Mouse (Mus musculus): ENCODE results near the gene Rel. TPM values are rescaled to one million over a fixed set of nuclear protein-coding genes. Genes with fewer than 3 reads are reported as not detected.
A peak's percentile ranks its signal among the peaks of the same experiment; 100 is the strongest.
"Not testable (repeated sequence)": the region's sequence is repeated elsewhere in the genome, so short reads cannot be mapped to it uniquely, and the experiment has no call there.

Rel gene
- 5.8 and 6.8 TPM in 2 replicates for polyA plus RNA-seq (2011; ENCODE audit: insufficient read length, low read depth, missing spikeins)

DNA sequence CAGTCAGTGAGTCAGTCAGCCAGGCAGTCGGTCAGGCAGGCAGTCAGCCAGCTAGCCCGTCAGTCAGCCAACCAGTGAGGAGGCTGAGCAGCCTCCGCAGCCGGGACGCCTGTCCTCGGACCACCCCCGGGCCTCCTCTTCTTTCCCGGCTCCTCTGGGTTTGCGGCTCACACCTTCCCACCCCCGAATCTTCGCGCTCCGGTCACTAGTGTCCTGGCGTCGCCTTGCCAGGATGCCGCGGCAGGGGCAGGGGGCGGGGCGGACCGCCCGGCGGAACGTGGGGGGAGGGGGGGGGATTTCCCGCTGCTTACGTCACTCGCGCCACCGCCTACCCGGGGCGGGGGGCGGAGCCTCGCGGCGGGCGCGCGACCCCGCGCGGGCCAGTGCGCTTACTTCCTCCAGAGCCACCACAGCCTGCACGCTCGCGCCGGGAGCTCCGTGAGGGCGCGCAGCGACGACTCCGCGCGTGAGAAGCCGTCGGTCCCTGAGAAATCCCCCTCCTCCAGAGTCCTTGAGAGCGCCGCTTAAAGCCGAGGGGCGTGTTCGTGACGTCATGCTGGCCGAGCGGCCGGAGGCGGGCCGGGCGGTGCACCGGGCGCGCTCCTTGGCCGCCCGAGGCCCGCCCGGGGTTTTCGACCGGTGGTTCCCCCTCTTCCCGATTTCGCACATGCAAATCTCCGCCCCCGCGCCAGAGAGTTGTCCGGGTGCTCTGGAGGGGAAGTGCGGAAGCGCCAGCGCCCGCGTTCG lies at the start of gene Rel:
Gene Rel, minus strand, starts transcription at position 211 of the 747 bp plus-strand sequence.
- TF ChIP-seq CTCF (IDR thresholded peaks at IDR 0.05; ENCODE audit: borderline replicate concordance, insufficient read depth, low read length): no peak
- TF ChIP-seq POLR2A (IDR thresholded peaks at IDR 0.05; ENCODE audit: low read depth, low read length): peak; percentile 78
- H3K4me3 ChIP-seq (ENCODE audit: insufficient read depth, low read length): peak within 1 kb of the TSS; percentile 76
- H3K4me1 ChIP-seq (ENCODE audit: control insufficient read depth, insufficient read depth, low read length): no peaks in the 10 kb centered on the region
- H3K27ac ChIP-seq (ENCODE audit: insufficient read depth, low read length): peak within 1 kb of the TSS; percentile 94

DNA sequence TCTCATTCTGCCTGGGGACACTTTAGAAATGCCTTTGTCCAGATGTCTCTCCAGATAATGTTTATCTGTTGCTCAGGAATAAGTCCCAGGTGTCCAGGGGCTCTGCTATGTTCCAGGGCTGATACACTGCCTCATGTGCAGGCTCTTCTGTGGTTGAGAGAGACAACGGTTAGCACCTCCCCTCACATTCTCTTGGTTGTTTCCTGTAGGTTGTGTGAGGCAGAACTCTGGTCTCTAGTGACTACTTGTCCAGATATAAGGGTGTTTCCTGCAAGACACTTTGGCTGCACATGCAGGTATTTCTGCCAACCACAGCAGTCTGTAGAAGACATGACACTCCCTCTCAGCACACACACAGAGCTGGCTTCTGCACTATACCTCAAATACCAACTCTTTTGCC lies 48.0 kb upstream of the Rel start:
- Histone ChIP-seq H3K4me3 (ENCODE audit: insufficient read depth, low read length) (no peak overlapping the region), H3K4me1 (ENCODE audit: control insufficient read depth, insufficient read depth, low read length) (no peaks in the 10 kb centered on the region), H3K27ac (ENCODE audit: insufficient read depth, low read length) (no peak overlapping the region)
- TF ChIP-seq CTCF (IDR thresholded peaks at IDR 0.05; ENCODE audit: borderline replicate concordance, insufficient read depth, low read length) (no peak), POLR2A (IDR thresholded peaks at IDR 0.05; ENCODE audit: low read depth, low read length) (no peak)

DNA sequence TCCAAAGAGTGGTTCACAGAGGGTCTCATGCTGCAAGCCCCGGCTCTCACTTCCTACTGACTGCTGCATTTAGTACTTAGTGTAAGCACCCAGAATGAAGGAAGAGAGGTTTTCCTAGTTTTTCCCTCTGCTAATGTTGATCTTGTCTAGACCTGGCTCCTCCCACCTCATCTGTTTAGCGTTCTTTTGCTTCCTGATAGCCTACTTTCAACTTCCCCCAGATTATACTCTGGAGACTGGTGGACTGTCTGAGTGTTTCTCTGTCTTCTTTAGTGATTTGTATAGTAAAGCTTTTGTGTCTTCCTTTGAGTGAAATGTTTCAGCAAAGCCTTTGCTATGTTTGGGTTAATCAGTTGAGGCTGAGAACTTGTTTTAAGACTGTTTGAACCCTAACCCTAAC lies 40.0 kb upstream of the Rel start:
- Histone ChIP-seq H3K4me1 (ENCODE audit: control insufficient read depth, insufficient read depth, low read length) (no peaks in the 10 kb centered on the region), H3K4me3 (ENCODE audit: insufficient read depth, low read length) (no peak overlapping the region), H3K27ac (ENCODE audit: insufficient read depth, low read length) (no peak overlapping the region)
- no peak for TF ChIP-seq CTCF (IDR thresholded peaks at IDR 0.05; ENCODE audit: borderline replicate concordance, insufficient read depth, low read length)
- no peak for TF ChIP-seq POLR2A (IDR thresholded peaks at IDR 0.05; ENCODE audit: low read depth, low read length)

DNA sequence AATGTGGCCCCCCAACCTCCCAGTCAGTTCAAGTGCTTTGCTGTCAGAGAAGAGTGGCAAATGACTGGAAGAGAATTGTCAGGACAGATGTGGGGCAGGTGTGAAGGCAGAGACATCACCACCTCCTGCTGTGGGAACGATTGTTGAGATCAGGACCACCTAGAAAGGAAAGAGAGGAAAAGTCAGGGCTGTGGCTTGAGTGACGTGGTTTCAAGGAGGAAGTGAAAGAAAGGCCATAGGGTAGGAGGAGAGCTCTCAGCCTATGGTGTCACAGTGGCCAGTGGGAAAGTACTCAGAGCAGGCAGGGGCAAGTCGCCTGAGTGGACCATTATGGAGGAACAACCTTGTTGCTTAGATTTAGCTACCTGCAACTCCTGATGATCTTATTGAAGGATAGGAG lies 34.9 kb upstream of the Rel start:
- Histone ChIP-seq H3K4me3 (ENCODE audit: insufficient read depth, low read length) (no peak overlapping the region), H3K27ac (ENCODE audit: insufficient read depth, low read length) (no peak overlapping the region), H3K4me1 (ENCODE audit: control insufficient read depth, insufficient read depth, low read length) (no peaks in the 10 kb centered on the region)
- TF ChIP-seq POLR2A (IDR thresholded peaks at IDR 0.05; ENCODE audit: low read depth, low read length) (no peak), CTCF (IDR thresholded peaks at IDR 0.05; ENCODE audit: borderline replicate concordance, insufficient read depth, low read length) (no peak)

DNA sequence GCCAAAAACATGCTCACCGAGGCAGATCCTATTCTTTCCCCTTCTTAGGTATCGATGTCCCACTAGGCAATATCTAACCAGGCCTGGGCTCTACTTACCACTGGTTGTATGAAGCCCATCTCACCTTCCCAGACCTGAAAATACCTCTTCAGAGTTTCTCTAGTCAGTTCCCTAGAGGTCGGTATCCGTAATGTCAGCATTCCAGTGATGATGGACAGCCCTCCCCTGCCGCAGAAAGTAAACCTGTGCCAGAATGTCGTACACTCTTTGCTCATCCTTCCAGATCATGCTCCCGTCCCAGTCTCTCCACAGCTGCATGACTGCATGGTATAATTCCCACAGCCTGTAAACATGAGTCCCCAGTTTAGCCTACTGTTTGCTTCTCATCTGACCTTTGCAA lies 32.4 kb upstream of the Rel start:
- no peaks in the 10 kb centered on the region for H3K4me1 ChIP-seq (ENCODE audit: control insufficient read depth, insufficient read depth, low read length)
- no peak overlapping the region for H3K27ac ChIP-seq (ENCODE audit: insufficient read depth, low read length)
- H3K4me3 ChIP-seq (ENCODE audit: insufficient read depth, low read length): no peak overlapping the region
- TF ChIP-seq POLR2A (IDR thresholded peaks at IDR 0.05; ENCODE audit: low read depth, low read length) (no peak), CTCF (IDR thresholded peaks at IDR 0.05; ENCODE audit: borderline replicate concordance, insufficient read depth, low read length) (no peak)

DNA sequence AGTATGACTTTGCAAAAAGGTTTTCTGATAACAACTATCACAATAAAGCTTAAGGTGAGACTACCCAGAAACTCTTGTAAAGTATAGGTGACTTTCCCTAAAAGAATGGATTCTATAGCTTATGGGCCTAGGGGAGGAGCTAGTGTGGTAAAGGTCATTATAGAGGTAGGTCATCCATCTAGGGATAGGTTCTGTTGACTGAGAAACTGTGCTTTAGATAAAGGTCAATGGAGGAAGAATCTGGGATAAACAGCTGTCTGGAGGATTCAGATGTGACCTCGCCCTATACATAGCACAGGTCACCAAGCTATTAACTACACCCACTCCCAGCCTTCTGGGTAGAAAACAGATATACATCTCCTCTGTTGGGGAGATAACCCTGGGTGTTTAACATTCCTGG lies 31.5 kb upstream of the Rel start:
- no peak for TF ChIP-seq POLR2A (IDR thresholded peaks at IDR 0.05; ENCODE audit: low read depth, low read length)
- no peak for TF ChIP-seq CTCF (IDR thresholded peaks at IDR 0.05; ENCODE audit: borderline replicate concordance, insufficient read depth, low read length)
- H3K4me3 ChIP-seq (ENCODE audit: insufficient read depth, low read length): no peak overlapping the region
- no peaks in the 10 kb centered on the region for H3K4me1 ChIP-seq (ENCODE audit: control insufficient read depth, insufficient read depth, low read length)
- H3K27ac ChIP-seq (ENCODE audit: insufficient read depth, low read length): no peak overlapping the region

DNA sequence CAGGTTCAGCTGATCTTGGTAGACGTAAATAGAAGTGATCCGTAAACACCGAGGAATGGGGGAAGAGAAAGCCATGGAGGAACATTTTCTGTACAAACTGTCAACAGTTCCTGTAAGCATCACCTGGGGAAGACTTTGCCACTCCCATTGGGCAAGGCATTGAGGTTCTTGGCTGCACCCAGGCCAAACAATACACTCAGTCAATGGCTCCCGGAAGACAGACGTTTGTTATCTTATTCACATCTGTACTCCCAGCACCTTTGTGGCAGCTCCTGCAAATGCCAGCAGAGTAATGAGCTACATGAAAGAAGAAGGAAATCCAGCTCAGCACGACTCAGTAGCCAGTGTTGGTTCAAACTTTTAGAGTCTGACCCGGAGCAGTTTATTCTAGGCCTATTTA lies 31.1 kb upstream of the Rel start:
- TF ChIP-seq CTCF (IDR thresholded peaks at IDR 0.05; ENCODE audit: borderline replicate concordance, insufficient read depth, low read length) (no peak), POLR2A (IDR thresholded peaks at IDR 0.05; ENCODE audit: low read depth, low read length) (no peak)
- Histone ChIP-seq H3K4me3 (ENCODE audit: insufficient read depth, low read length) (no peak overlapping the region), H3K4me1 (ENCODE audit: control insufficient read depth, insufficient read depth, low read length) (no peaks in the 10 kb centered on the region), H3K27ac (ENCODE audit: insufficient read depth, low read length) (no peak overlapping the region)

DNA sequence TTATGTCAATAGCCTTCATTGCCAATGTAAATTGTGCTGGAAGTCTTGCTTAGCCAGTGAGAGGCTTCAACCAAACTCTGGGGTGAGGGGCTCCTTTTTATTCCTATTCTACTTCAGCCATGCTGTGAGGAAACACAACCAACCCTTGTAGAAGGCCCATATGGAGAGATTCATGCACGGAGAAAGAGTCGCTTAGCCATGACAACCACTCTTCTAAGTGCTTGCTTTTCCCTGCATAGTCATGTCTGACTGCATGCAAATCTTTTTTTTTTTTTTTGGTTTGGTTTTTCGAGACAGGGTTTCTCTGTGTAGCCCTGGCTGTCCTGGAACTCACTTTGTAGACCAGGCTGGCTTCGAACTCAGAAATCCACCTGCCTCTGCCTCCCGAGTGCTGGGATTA lies 12.9 kb upstream of the Rel start:
- not testable (repeated sequence) for H3K27ac ChIP-seq (ENCODE audit: insufficient read depth, low read length); H3K4me3 ChIP-seq (ENCODE audit: insufficient read depth, low read length)

DNA sequence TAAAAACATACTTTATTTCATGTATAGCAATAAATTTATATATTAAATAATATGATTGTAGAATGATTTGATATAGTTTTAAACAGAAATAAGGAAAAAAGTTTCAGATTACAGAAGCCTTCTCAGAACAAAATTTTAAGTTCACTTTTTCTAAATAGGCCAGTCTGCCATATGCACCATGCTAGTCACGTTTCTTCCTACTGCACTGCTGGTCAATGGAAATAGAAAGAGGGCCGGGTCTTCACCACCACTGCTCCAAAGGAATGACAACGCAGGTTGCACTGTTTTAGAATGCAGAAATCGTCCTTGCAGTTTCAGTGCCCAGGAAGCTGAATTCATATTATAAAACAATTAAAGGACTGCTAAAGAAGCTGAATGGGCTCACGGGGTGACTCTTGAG lies 12.3 kb upstream of the Rel start:
- Histone ChIP-seq H3K27ac (ENCODE audit: insufficient read depth, low read length) (no peak overlapping the region), H3K4me1 (ENCODE audit: control insufficient read depth, insufficient read depth, low read length) (no peaks in the 10 kb centered on the region), H3K4me3 (ENCODE audit: insufficient read depth, low read length) (no peak overlapping the region)
- TF ChIP-seq POLR2A (IDR thresholded peaks at IDR 0.05; ENCODE audit: low read depth, low read length) (no peak), CTCF (IDR thresholded peaks at IDR 0.05; ENCODE audit: borderline replicate concordance, insufficient read depth, low read length) (no peak)

More for the DNA sequence above, 12.9 kb upstream of the Rel start:
- H3K4me1 ChIP-seq (ENCODE audit: control insufficient read depth, insufficient read depth, low read length): not testable (repeated sequence)

DNA sequence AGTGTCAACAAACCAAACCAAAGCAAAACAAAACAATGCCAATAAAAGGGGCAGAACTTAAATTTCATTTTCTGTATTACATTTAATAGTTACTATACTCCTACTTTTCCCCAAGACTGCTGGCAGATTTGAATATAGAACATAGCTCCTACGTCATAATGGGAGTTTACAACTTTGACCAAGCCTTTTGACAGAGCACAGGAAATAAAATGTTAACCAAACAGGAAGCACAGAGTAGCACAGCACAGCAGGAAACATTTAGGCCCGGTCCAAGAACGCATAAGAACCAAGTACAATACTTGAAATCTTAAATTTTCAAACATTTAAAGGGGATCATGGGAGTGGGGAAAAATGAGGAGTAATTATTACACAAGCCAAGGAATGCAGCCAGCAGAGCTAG lies 11.3 kb upstream of the Rel start:
- H3K4me3 ChIP-seq (ENCODE audit: insufficient read depth, low read length): no peak overlapping the region
- TF ChIP-seq CTCF (IDR thresholded peaks at IDR 0.05; ENCODE audit: borderline replicate concordance, insufficient read depth, low read length) (no peak), POLR2A (IDR thresholded peaks at IDR 0.05; ENCODE audit: low read depth, low read length) (no peak)
- no peaks in the 10 kb centered on the region for H3K4me1 ChIP-seq (ENCODE audit: control insufficient read depth, insufficient read depth, low read length)
- H3K27ac ChIP-seq (ENCODE audit: insufficient read depth, low read length): no peak overlapping the region

Measured in embryonic fibroblast, embryonic 13.5 days (primary cell).